Mouse (Mus musculus) left cerebral cortex, adult 18-20 months (tissue): Measurements from ENCODE around the gene Tmc6. TPM values are rescaled to one million over a fixed set of nuclear protein-coding genes. Genes with fewer than 3 reads are reported as not detected.
A peak's percentile ranks its signal among the peaks of the same experiment; 100 is the strongest.

ENCODE experiments used
- DNase-seq, 2 experiments: peaks; one replicate each; pipeline ENCODE4 v3.0.0; 2021 to 2022; ENCODE audit warnings: low spot score in 2 of 2, mixed read lengths in 1 of 2
- total RNA-seq, 2 experiments: library from RNA; stranded (reverse); gene quantifications; 2 replicates each; pipeline ENCODE4 v1.2.3; 2021

Gene Tmc6
- total RNA-seq, 2 experiments from 2014 or later, result 7.0 to 7.3 TPM

GRCm38 (mm10) chr11:117760374-117761119, 21.5 kb downstream of the Tmc6 start:
- DNase-seq, result peak; percentile 53 to 69

DNA sequence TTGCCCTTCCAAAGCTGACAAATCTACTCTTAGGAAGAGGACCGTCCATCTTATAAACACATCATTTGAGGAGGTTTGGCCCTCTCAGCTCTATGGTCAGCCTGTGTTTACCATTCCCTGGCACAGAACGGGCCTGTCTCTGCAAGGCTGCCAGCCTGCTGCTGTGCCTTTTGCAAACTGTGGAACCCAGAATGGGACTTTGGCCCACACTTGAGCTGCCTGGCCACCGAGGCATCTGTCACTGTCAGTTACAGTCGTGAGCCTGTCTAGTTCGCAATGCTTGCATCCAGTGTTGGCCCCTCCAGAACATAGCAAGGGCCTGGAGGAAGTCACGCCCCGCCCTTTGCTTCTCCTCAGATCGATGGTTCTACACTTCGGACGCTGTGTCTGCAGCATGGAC, 22.7 kb downstream of the Tmc6 start:
- no peak for DNase-seq

GRCm38 (mm10) chr11:117755891-117756290, 26.1 kb downstream of the Tmc6 start:
- no peak for DNase-seq

DNA sequence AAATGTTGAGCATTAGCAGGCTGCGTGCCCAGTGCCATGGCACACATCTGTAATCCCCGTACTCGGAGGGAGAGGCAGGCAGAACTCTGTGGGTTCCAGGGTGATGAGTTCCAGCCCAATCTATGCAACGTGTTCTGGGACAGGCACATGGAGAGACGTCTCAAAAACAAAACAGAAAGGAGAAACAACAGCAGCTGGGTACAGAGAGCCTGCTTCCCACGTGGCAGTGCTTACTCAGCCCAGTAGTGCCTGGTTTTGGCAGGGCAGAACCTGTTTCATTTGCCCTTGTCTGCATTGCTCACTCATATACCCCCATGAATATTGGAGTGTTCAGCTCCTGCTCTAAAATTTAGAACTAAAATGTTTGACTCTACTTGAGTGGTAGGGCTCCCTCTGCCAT, 30.5 kb downstream of the Tmc6 start:
- DNase-seq, result no peak

DNA sequence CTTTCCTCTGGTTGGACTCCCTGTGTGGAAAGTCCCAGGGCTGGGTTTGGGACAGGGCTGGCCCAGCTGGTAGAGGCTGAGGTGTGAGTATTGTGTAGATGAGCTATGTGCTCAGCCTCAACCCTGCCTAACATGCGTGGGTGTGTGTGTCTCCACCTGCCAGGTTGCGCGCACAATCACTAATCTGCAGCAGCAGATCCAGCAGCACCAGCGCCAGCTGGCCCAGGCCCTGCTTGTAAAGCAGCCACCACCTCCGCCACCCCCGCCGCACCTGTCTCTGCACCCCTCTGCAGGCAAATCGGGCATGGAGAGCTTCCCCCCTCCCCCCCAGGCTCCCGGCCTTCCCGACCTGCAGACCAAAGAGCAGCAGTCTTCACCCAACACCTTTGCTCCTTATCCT, 32.6 kb downstream of the Tmc6 start:
- DNase-seq, result peak; percentile 84 to 86

GRCm38 (mm10) chr11:117748628-117749027, 33.4 kb downstream of the Tmc6 start:
- no peak for DNase-seq

GRCm38 (mm10) chr11:117743454-117744030, 38.5 kb downstream of the Tmc6 start:
- no peak for DNase-seq

GRCm38 (mm10) chr11:117742715-117743114, 39.3 kb downstream of the Tmc6 start:
- no peak for DNase-seq

- peak in 1 of 2 experiments; percentile 47 for DNase-seq
Measured at GRCm38 (mm10) chr11:117742243-117742642, 39.8 kb downstream of the Tmc6 start.

DNA sequence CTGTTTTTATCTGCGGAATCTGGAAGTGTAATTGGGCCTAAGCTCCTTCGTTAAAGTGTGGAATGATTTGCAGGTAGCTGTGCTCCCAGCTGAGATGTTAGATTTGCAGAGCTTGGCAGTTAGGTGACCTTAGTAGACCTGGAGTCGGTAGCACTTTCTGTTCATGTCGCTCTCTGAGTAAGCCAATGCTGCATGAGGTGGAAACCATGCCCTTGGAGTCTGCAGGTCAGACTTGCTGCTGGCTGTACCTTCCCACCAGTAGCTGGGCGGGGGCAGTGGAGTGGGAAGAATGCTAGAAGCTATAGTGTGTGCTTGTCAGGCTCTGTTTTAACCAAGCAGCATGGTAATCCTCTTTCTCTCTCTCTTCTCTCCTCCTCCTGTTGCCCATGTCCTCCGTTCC, 40.9 kb downstream of the Tmc6 start:
- no peak for DNase-seq

DNA sequence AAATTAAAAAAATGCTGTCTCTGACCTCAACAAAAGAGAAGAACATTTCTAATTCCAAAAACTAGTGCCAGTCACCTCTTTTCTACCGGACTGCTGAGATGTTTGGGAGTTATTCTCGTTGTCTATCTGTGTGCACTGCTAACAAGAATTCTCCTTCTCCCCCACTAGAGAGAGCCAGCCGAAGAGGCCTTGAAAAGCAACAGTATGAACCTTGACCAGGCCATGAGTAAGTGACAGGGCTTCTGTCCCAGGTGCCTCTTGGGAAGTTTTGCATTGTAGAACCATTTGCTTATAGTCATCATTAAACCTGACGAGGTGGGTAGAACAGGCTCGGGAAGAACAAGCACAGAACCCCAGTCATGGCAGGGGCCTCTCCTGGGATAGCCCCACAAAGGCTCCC, 43.9 kb downstream of the Tmc6 start:
- no peak for DNase-seq

DNA sequence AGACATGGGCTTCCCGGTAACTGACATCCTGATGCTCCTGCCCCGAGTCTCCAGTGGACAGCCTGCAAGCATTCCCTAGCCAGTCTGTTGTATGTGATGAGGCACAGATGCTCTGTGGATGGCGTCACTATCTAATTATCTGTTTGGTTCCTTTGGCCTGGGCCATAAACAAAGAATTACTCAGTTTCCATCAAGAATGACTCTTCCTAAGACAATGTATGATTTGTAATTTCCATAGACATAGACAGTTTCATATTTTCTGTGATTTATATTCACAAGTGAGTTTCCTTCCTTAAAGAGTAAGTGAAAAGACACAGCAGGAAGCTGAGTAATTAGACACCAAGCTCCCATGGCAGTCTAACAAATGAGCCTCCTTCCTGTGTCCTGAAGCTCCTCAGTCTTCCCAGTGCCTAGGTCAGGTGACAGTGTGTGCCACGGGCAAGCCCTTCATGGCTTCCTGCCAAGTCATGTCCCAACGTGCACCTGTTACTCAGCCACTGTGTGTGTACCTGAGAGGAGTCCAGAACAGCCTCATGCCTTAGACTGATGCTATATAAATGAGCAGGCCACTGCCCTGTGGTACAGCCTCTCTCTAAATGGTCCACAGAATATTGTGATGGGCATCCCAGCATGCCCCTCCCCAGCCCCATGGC, 45.8 kb downstream of the Tmc6 start:
- DNase-seq, result no peak

GRCm38 (mm10) chr11:117731470-117731869, 50.5 kb downstream of the Tmc6 start:
- no peak for DNase-seq

GRCm38 (mm10) chr11:117730490-117730838, 51.5 kb downstream of the Tmc6 start:
- no peak for DNase-seq

DNA sequence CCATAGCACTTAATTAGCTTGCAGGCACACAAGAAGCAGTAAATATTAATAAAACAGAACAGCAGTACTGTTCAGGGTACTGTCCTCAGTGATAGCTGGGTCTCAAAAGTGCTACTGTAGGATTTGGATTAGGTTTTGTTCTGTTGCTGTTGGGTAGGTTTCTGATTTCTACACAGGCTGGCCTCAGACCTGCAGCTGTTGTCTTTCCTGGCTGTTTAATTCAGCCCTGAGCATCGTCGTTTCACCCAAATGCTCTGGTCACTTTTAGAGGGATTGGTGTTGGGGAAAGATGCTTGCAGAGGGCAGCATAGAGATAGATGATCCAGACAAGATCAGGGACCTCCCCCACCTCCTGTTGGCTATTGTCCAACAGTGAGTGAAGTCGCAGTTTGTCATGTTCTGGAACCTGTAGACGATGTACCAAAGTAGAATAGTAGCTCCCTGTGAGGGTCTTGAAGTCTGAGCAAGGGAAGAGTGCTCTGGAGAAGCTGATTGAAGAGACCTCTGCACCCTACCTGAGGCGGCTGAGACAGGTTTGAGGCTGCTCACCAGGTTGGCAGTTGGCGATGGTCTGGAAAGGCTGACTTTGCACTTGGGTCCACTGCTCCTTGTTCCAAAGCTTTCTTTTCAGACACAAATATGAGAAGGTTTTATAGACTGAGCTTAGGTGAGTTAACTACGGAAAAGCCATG, 52.1 kb downstream of the Tmc6 start:
- DNase-seq, result no peak

- DNase-seq, result no peak
Measured at GRCm38 (mm10) chr11:117729341-117729740, 52.7 kb downstream of the Tmc6 start.

DNA sequence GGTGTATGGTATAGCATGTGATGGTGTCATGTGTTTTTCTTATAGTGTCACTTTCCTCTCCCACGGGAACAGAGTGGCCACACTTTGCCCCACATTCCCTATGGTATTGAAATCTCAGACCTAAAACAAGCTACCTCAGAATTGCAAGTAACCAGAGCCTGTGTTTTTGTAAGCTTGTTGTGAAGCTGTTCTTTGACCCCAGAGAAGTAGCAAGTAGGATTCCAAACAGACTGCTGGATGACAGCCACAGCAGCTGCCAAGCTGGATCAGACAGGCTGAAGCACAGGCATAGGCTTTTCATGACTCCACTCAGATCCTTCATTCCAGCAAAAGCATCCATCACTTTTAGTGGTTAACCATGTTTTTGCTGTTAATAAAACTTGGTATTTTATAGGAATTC, 53.2 kb downstream of the Tmc6 start:
- no peak for DNase-seq

DNA sequence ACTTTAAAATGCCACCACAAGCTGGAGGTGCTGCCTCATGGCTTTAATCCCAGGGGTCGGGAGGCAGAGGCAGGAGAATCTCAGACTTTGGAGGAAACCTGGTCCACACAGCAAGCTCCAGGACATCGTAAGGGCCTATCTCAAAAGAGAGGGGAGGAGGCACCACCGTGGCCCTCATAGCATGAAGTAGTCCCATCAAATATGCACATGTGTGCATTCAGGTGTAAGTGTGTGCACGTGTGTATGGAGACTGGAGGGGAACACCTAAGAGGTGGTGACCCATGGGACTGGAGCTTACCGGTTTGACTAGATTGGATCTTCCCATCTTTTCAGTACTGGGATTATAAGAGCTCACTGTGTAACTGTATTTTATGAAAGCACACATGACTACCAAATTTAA, 53.8 kb downstream of the Tmc6 start:
- DNase-seq, result no peak

GRCm38 (mm10) chr11:117727031-117727430, 55.0 kb downstream of the Tmc6 start:
- DNase-seq, result no peak

DNA sequence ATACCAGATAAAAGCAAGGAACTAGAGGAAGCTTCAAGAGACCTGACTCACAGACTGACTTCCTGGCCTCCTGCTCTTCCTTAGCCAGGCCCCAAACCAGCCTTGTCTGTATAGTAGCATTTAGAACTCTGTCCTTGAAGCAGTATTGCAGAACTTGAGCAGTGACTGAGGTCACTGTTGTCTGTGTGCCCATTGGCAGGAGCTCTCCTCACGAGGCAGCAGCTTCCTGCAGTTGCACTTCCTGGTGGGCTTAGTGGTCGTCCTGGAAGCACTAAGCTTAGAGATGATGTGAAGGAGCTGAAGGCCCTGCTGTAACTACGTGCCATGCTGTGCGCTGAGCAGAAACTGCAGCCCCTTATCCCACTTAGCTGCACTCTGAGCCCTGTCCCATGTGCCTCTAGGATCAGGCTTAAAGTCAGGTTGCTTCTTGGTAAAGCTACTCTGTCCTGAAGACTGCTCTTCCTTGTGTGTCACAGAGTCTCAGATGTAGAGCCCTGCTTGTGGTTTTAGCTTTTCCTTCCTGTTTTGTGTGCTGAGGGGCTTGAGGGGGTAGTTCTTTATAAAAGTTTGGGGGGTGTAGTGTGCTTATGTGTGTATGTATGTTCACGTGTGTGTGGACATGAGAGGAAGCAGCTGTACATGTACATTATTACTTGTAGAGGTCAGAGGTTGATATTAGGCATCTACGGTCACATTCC, 57.2 kb downstream of the Tmc6 start:
- DNase-seq, result no peak

DNA sequence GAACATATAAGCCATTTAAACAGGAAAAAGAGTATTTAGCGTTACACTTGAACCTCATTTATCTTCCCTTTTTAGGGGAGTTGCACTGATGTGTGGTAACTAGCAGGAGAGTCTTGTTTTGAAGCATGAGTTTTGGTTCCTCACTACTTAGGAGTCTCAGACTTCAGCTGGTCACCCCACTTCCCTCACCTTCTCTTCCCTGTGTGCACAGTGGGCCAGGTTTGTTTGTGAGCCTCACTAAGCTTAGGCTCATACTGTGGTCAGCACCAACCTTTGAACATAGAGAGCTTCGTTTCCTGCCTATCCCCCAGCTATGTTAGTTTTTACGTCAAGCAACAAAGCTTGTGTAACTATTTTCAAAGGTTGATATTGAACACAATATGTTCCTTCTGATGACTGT, 63.2 kb downstream of the Tmc6 start:
- DNase-seq, result no peak
